Mouse (Mus musculus): ENCODE measurements around the gene Mllt3. TPM values are rescaled to one million over a fixed set of nuclear protein-coding genes. Genes with fewer than 3 reads are reported as not detected.
A peak's percentile ranks its signal among the peaks of the same experiment; 100 is the strongest.

The Mllt3 gene
- polyA plus RNA-seq, 1 experiment: 3.9 TPM

DNA sequence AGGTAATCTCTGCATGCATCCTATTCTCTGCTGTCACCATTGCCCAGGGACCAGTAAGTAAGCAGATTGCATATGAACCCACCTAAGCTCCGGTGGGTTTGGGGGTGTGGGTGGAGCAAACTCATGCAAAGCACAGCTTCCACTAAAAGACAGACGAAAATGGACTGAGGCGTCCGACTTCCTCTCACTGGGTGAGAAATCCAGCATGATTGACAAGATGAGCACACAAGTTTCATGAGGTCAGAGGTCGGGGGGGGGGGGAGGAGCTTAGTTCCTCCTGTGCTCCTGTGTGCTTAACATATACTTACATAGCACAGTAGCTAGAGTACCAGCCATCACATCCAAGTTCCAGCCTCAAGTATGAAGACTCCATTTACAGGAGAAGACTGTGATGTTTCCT is 206.8 kb downstream of the Mllt3 start:
- DNase-seq (ENCODE audit: low read depth): no peak

DNA sequence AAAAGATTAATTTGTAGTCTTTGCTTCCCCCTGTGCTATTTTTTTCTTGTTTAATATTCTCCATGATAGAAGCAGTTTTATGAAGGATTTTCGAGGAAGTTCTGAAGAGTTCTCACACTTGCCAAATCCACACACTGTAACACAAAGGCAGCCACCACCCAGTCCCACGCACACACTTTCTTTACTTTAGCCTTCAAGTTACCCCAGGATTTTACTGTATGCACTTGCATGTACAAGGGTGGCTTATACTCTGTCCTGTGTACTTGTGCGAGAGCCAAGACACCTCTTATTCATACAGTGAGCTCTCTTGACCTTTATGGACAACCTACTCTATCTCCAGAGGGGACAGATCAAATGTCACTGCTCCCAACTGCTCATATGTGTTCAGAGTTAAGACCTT is 209.5 kb downstream of the Mllt3 start:
- no peak for DNase-seq (ENCODE audit: low read depth)

DNA sequence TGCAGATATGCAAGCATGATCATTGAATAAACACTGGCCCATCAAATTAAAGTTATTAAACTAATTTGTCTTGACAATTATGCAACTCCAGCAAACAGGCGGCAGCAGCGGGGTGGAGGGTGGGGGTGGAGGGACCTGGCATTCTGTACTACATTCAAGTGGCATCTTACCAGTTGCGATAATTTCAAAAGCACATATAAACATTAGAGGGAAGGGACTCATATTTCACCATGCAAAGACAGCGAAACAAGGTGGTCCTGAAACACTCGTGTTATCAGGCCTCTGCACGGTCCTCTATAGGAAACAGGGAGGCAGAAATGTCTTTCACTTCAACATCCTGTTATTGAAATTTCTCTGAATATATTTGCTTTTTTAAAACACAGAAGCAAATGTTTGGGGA is 210.0 kb downstream of the Mllt3 start:
- no peak for DNase-seq (ENCODE audit: low read depth)

DNA sequence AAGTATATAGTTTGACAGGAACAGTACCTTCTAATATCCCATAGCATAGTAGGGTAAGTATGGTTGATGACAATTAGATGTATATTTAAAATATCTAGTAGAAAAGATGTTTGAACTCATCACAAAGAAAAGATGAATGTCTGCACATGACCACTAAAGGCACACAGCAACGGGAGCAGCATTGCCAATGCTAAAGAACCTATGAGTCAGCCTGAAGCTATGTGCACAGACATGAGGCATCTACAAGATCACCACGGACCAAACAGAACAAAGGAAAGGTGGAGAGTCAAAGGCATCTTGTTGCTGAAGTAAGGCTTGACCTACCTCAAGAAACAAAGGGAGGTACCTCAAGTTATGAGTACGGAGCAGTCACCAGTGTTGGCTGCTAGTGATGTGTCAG is 212.3 kb downstream of the Mllt3 start:
- DNase-seq (ENCODE audit: low read depth): no peak

DNA sequence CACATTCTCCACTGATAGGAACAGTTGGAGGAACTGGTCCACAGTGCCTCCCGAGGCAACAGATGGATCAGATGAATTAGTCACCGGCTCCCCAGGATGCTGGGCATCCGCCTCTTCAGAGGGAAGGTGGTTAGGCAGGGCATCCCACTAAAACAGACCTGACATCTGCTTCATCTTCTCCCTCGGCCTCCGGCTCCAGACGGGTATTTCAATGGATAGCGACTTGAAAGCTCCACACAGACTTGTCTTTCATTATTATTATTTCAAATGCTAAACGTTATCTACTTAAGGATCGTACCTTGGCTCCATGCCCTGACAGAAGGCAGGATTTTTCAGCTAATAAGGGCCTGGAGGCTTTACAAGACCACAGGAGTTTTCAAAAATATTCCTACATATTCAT is 214.0 kb downstream of the Mllt3 start:
- no peak for DNase-seq (ENCODE audit: low read depth)

DNA sequence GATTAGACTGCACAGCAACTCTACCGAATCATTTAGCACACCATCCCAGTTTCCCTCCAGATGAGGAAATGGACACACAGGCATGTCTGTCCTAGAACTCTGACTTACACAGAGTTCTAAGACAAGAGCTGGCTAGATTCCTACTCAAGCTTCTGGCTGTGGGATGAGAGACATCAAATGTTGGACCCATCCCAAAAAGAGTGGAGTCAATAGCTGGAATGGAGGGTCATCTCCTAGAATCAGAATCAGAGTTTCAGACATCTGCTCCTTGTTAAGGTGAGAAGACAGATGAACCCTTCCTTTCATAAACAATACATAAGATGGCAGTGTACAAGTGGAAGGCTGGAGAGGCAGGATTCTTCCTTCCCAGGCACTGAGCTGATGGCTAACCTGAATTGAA is 214.9 kb downstream of the Mllt3 start:
- no peak for DNase-seq (ENCODE audit: low read depth)

DNA sequence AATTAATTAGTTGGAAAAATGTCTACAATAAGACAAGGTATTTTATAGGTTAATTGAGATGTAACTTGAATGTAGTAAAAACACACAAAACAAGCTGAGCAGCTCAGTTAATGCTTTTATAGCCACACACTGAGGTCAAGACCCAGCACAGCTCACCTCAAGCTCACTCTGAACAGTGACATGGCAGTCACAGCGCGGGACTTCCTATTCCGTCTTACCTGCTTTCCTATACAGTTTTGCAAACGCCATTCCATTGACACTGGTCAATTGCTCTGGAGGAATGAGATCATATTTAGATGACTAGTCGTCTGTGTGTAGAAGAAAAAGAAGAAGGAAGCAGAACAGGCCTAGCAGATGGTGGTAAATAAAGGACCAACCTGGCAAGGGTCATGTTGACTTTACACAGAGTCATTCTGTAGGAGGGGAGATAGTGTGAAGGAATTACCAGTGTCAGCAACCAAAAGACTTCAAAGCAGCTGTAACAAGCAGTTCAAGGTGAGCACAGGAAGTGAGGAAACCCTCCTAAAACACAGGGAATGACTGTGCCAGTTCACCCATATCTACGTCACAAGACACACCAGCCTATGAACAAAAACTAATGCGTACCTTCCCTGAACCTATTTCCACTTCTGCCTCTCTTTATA is 217.6 kb downstream of the Mllt3 start:
- no peak for DNase-seq (ENCODE audit: low read depth)

DNA sequence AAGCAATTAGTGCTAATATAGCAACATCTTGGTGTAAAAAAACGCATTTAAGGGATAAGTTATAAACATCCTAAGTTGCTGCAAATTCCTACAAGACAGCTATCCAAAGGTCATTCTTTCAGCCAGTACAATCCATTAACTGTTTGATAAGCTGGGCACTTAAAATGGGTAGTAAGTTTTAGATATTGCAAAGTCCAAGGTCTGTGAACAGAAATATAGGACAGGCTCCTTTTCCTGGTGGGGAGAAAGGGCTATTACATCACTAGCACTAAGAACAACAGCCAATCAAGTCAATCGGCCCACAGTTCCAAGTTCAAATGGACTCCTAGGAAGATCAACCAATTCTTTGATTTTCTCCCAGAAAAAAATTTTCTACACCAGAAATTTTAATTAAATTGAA is 221.3 kb downstream of the Mllt3 start:
- DNase-seq (ENCODE audit: low read depth): no peak

DNA sequence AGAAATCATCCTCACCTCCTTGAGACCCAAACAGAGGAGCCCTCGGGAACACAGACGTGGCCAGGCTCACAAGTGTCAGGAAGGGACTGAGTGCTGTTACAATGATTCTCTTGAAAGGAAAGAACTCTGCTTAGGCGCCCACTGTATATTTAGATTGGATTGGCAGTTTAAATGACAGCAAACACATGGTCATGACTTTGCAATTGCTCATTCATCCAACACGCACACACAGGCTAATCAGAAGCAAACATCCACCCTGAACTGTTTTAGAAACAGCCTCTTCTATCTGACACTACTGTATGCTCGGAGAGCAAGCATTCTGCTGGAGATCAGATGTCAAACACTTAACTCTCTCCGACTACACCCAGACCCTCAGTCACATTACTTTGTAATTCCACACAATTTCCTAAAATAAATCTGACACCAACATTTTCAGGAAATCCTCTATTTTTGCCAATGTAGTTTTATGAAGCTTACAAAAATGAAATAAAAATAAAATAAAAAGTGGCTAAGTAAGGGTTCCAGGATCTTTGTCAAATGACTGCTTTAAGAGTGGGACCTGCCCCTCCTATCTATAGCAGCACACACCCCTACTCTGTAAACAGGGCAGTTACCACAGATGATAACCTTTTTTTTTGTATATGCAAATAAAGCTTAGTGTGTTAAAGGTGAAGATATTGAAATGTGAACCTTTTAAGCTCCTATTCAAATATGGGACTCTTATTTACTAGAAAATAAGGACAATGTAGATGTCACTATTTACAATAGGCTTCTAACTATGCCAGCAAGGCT is 226.8 kb downstream of the Mllt3 start:
- no peak for DNase-seq (ENCODE audit: low read depth)

DNA sequence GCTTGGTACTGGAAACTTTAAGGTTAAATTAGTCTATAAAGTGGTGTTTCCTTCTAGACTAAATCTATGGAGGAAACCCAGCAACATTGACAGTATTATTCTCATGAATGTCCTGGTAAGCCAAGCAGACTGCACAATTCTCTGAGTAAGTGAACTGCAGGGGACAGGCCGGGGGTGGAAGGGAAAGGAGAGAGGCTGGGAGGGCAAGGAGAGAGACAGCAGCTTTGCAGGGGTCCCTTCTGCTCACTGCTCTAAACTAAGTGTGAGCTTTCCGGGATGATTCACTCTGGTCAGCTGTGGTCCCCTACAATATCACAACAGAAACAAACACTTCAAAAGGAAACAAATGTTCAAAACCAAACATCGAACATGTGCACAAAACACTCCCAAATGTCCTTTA is 228.6 kb downstream of the Mllt3 start:
- DNase-seq (ENCODE audit: low read depth): no peak

DNA sequence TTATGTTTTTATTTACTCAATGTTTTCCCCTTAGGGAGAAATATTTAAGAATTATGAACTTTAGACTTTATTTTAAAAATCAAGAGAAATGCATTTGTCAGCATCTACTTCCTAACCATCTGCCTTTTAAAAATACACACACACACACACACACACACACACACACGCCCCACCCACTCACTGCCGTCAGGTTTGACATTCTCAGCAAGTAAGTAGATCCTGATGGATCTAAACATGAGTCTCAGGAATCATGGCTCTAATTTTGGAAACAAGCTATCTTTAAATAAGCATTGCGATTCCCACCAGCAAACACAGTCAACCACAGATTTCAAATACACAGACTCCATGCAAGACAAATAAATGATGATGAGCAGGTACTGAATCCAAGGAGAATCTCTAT is 229.9 kb downstream of the Mllt3 start:
- DNase-seq (ENCODE audit: low read depth): no peak

DNA sequence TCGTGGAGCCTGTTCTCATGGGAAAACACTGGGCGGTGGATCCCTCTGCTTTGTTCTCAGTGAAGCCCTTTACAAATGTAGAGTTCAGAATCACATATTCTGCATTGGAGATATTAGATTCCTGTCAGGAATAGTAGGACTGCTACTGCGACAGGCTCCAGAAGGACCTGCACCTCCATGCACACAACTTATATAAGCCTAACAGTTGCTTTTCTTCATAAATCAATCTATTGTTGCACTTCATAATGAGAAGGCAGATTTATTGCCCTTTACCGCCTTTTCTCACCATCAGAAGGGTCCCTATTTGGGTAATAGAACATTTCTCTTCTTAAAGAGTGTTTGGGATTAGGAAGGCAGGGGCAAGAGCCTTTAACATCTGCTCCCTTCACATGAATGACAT is 231.0 kb downstream of the Mllt3 start:
- DNase-seq (ENCODE audit: low read depth): no peak

DNA sequence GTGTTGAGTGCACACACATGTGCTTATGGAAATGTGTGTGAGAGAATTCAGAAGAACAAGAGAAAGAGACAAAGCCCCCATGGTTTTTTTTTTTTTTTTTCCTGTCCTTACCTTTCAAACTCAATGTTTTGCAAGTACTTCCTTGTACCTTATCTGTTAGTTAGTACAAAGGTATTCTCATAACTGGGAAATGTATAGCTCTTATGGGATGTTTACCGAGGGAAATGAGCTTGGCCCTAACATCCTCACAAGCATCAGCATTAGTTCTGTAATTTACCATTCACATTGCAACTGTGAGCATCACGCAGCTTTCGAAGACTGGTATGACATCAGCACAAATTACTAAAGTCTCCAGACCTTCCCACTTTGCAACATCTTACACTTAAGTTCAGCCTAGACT is 231.8 kb downstream of the Mllt3 start:
- DNase-seq (ENCODE audit: low read depth): no peak

DNA sequence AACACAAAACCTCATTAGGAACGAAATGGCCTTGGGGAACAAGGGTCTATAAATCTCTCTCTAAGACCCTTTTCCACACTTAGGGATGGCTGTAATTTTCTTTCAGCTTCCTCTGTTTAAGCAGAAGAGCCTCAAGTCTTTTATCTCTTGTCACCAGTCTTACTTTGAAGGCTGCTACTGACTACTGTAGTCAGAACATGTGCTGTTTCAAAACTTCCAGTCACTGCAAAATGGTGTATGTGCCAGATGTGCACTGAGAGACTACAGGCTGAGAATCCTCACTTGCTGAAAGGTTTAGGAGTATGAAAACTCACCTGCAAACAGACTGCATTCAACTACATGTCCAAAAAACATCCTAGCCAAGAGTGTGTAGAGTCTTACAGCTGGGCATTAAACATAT is 232.9 kb downstream of the Mllt3 start:
- DNase-seq (ENCODE audit: low read depth): no peak

DNA sequence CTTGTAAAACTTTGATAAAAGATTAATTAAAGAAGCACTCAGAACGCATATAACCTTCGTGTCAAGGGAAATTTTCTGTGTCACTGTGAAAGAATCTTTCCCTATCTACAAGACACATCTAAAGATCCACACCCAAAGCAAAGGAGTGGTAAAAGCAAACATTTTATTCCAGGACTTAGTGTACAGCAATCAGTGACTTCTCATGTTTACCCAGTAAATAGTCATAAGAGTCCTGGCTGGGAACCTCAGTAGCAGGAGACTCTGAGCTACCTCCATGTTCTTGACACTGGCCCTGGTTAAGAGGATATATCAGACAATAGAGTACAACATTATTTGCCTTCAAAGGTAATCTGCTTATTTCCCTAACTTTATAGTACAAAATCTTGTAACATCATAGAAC is 233.7 kb downstream of the Mllt3 start:
- DNase-seq (ENCODE audit: low read depth): no peak

DNA sequence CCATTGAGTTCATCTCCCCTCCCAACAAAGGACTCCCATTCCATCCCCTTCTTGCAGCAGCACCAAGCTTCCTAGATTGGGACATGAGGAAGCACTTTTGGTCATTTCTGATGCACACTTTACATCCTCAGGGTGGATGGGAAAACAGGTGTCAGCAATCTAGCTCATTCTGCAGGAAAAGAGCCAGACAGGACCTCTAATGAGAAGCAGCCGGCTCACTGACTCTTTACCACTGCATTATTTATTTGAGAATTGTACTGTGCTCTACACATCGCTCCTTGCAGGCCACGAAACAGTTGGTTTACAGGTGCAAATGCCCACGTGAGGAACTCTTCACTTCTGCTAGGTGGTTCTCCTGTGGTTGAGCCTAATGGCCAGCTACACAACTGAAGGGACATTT is 237.9 kb downstream of the Mllt3 start:
- DNase-seq (ENCODE audit: low read depth): no peak

DNA sequence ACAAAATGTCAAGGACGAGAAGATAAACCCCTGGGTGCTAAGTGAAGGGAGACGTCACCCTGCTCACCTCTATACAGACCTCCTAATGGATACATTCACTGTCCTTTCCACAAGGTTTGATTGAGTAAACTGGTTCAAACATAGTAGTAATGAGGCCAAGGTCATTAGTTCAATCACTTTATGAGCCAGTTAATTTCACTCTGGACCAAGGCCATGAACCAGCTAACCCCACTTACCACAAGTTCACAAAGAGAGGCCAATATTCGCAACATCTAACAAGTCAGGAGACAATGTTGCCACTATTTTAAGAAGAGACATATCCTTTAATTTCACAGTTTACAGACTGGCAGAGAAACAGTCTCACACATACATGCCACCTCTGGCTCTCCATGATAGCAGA is 238.9 kb downstream of the Mllt3 start:
- DNase-seq (ENCODE audit: low read depth): no peak

DNA sequence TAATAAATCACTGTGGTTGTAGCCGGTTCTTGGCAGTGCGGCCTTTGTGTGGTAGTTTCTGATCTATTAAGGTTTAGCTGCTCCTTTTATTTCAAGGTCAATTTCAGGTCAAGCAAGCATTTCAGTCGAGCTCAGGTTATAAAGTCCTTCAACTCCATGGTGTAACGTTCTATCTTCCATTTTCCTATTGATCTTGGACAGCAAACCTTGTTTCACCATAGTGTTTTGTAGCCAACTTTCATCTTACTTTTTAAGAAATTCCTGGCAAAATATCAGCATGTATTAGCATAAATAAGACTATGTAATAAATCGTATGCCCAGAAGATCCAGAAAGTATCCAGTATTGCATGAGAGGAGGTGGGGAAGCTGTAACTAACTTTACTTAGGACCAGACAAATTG is 240.7 kb downstream of the Mllt3 start:
- DNase-seq (ENCODE audit: low read depth): peak; percentile 87

DNA sequence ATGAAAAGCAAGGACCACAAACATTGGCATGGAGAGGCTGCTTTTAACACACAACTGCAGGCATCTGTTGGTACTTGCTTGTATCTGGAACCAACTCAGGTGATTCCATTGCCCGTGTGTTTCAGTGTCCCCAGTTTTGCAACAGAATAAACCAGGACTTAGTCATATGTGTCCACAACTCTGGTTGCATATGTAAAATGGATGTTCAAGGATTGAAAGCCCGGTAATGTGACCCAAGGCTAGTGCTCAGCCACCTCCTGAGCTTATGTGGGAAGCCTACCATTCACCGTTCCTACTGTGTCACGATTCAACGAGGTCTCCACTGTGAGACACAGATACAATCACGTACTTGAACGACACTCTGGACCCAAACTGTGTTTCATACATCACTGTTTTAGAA is 243.7 kb downstream of the Mllt3 start:
- DNase-seq (ENCODE audit: low read depth): no peak

DNA sequence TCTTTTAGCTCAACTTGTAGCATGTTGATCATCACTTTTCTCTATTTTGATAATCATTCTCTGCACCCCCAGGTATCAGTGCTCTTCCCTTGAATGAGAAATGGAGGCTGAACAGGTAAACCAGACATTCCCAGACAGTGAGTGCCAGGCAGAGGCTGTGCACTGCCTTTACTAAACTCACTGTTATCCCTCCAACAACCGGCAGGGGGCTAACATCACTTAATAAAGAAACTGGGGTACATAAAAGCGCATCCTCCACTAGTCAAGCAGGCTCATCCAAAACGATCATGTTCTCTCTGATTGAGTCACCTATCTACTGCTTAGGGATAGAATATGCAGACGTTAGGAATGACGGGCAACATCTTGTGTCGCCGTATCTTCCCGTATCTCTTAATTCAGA is 244.5 kb downstream of the Mllt3 start:
- DNase-seq (ENCODE audit: low read depth): no peak

DNA sequence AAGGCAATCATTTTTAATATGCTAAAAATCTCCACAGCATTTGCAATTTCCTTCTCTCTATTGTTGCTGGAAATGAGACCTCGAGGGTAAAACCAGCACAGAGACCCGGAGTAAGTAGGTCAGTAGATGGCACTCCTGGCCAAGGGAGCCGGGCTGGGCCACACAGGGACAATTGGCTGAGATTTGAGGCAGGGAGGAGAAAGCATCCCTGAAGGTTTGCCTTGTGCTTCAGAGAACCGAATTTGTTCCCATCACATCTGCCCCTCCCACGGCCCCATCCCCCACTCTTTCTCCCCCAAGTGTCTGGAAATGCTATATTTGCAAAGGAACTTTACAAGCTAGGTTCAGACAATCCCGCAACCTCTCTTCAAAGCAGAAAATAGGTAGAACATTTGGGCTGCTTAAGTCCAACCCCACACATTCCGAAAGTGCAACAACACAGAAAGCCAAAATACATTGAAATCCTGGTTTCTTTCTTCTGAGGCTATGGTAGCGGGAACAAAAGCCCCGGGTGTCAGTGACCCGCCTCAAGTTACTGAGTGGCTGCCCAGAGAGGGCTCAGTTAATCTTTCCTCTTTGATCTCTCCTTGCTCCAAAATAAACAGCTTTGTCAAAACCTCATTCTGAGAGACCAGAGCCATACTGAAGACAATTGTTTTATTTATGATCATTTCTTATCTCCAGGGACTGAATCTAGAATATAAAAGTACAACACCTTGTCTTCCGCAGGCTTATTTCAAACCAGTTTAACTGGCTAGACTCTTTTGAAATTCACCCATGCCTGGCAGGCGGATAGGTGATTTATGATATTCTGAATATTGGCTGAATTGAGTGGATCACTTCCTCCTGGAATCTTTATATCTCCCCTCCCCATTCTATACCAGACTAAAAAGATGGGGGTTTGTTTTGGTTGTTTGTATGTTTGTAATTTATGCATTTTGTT is 247.8 kb downstream of the Mllt3 start:
- DNase-seq (ENCODE audit: low read depth): peak; percentile 77

DNA sequence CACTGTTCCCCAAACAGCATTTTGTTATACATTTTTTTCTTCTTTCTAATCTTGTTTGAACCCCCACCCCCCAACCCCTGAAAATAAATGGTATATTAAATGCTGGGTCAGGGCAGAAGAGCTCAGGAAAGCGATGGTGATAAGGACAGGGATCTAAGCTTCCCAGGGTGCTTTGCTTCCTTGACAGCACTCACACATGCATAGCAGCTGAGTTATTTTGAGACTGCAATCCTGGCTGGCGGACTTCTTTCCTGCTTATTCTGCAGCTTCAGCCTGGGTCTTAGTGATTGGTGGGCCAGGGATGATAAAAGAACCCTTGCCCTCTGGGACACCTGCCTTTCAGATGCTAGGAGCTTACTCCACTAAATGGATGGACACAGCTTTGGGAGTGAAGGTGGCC is 249.4 kb downstream of the Mllt3 start:
- no peak for DNase-seq (ENCODE audit: low read depth)

DNA sequence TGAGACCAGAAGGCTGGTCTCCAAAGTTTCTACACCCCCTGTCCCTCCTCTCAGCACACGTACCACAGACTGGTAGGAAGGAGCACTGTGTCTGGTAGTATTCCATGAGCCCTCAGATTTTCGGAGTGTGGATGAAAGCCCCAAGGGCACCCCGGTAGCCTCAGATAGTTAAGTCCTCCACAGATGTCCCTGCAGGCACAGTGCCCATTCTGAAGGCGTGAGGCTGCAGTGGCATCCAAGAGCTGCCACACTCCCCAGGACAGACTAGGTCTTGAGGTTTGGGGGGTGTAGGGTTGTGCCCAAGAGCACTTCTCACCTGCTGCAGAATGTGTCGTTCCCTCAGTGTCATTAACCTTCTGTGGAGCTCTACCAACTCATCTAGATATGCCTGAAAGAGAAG is 251.2 kb downstream of the Mllt3 start:
- no peak for DNase-seq (ENCODE audit: low read depth)
